Mouse (Mus musculus): ENCODE measurements around the gene Gm11232.

Gene Gm11232

GRCm38 (mm10) chr4:71757865-71758264, at the start of gene Gm11232:
TSS of gene Gm11232 (minus strand) at chr4:71757965.
- no peak for DNase-seq (ENCODE audit: low spot score)

DNA sequence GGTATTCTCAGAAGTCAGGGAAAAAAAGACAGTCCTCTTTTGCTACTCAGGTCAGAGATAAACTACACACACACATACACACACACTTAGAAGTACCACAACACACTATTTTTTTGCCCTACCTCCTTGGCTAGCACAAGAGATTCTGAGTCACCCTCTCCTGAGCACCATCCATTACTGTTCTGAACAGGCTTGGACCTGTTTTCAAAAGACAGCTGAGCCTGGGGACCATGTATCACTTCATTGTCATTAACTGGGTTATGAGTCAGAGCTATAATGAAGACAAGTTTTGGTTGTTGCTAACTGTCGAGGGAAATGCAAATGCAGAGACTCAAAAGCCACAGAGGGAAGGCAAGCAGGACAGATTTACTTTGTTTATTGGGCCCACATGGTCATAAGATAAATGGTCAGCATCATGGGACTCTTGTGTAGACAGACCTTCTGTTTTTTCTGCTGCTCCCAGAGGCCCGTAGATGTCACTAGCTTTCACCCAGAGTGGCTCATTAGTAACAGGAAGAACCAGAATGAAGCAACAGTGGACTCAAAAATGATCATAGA, 48.3 kb upstream of the Gm11232 start:
- no peak for DNase-seq (ENCODE audit: low spot score)

GRCm38 (mm10) chr4:71765529-71765928, 7.8 kb upstream of the Gm11232 start:
- no peak for DNase-seq (ENCODE audit: low spot score)

GRCm38 (mm10) chr4:71765071-71765470, 7.3 kb upstream of the Gm11232 start:
- DNase-seq (ENCODE audit: low spot score): no peak

GRCm38 (mm10) chr4:71756441-71757221, 1.1 kb downstream of the Gm11232 start:
- no peak for DNase-seq (ENCODE audit: low spot score)

GRCm38 (mm10) chr4:71745741-71746140, 12.0 kb downstream of the Gm11232 start:
- no peak for DNase-seq (ENCODE audit: low spot score)

- DNase-seq (ENCODE audit: low spot score): no peak
These were observed 21.2 kb downstream of the Gm11232 start for GRCm38 (mm10) chr4:71736529-71736928.

GRCm38 (mm10) chr4:71735261-71735660, 22.5 kb downstream of the Gm11232 start:
- no peak for DNase-seq (ENCODE audit: low spot score)

DNA sequence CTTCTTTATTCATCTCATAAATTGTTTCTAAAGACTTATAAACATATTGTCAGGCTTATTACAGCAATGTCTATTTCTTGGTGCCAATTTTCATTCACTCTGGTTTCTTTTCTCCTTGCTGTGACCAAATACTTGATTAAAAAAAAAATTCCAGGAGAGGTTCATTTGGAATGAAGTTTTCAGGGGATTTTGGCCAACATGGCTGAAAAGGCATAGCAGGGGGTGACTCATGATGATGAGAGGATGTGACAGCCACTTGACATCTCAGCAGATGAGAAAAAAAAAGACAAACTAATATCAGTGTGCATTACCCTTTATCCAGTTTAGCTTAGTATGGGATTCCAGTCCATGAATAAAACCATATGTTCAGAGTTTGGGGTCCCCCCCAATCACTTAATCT, 28.4 kb downstream of the Gm11232 start:
- DNase-seq (ENCODE audit: low spot score): no peak

GRCm38 (mm10) chr4:71727611-71728010, 30.2 kb downstream of the Gm11232 start:
- no peak for DNase-seq (ENCODE audit: low spot score)

- DNase-seq (ENCODE audit: low spot score): no peak
These were observed 30.7 kb downstream of the Gm11232 start for GRCm38 (mm10) chr4:71727056-71727455.

GRCm38 (mm10) chr4:71725889-71726288, 31.9 kb downstream of the Gm11232 start:
- DNase-seq (ENCODE audit: low spot score): no peak
